Mouse (Mus musculus) adrenal gland, postnatal 0 days (tissue): ENCODE measurements around the gene Tdp1. TPM values are rescaled to one million over a fixed set of nuclear protein-coding genes. Genes with fewer than 3 reads are reported as not detected.

Experiments used
- microRNA-seq: library from miRNA; unstranded; fragments of <30 nt; microRNA quantifications from one replicate; pipeline ENCODE4, GENCODE M21; 2016; ENCODE audit warnings: borderline replicate concordance; ENCODE audit not compliant: insufficient number of aligned reads
- polyA plus RNA-seq: library from polyadenylated mRNA; unstranded; fragments of >200 nt; fragmentation: Nextera tagmentation; extraction: Ambion mirVana; gene quantifications from 2 replicates; pipeline ENCODE4 v1.2.1, GENCODE M21; 2015

The Tdp1 gene
- 13.5 and 17.0 TPM in 2 replicates for polyA plus RNA-seq

DNA sequence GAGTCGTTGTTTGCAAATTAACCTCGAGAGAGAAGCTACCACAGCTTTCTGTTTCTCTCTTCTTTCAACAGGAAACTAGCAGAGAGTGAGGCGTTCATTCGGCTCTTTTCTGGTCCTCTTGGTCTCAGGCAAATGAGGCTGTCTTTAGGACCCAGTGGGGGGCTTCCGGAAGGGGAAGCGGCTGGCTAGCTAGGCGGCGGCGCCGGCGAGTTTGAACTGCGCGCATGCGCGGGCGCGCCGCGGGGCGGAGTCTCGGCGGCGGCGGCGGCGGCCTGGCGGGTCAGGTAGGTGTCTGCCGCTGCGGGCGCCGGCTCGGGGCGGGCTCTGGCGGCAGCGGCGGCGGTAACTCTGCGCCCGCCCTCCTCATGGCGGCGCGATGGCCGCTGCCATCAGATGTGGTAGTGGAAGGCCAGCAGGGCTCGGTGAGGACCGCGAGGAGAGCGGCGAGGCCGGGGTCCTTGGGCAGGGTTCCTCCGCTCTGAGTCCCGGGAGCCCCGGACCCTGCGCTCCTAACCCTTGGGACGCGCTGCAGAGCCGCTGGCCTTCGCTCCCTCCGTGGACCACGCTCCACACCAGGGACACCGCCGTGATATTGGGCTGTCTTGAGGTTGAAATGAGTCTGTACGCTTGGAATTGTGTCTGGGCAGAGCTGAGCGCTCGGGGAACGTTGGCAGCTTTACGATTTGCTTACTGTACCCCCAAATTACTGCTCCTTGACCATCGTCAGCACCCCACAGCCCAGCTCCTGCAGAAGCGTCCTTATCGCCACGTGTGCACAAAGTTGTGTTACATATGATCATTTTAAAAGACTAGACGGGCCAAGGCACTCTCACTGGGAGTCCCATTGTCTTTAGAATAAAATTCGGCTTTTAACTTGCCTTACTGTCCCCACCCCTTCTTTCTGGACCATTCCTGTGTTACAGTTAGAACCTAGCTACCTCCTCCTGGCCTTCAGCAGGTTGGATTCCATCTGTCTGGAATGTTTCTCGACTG, at the start of gene Tdp1, which contains the start of gene Efcab11:
Gene Tdp1 (plus strand): TSS at position 249 of the 993 bp plus-strand sequence.
Gene Efcab11 (minus strand): TSS at position 171 of the 993 bp plus-strand sequence.

DNA sequence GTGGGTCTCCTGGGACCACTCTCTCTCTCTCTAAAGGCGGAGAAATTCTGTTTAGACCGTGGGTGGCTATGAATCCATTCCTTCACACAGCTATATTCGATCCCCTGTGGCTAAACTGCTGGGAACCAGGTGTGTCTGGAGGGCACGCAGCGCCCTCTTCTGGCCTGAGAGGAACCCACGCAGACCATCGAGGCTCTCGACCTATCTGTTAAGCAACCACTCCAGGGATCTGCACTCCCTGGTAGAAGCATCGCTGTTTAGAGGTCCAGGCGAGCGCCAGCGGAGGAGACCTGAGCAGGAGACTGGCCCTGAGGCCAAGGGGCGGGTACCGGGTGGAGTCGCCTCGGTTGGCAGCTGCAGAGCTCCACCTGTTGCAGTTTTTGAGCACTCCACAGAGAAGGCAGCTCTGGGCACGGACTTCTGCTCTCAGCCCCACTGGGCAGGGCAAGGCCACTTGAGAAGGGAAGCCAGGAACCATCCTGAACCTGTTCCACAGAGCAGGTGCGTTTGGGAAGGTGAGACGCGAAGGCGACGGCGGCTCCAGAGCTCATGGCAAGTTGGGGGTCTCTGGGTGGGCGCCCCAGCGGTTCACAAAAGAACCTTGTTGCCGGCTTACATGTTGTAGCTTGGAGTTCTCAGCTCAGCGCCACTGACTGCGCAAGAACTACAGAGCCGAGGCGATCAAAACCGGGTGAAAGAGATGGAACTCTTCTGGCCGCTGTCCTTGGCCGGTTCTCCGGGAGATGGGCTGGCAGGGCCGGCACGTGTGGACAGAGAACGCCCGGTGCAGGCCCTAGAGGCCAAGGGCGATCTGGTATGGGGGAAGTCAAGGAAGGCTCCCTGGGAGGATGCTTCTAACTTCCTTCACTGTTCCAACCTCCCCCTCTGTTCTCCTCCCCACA, 80.2 kb downstream of the Tdp1 start, which contains the start of gene Kcnk13:
Gene Kcnk13 (plus strand): TSS at position 199 of the 902 bp plus-strand sequence.

Small RNA genes within 50 kb of the gene (microRNA-seq; reads per million reads assigned to microRNA genes)
- not detected for gene Gm23291

Other genes with a start within 250 kb of the Tdp1 start
- gene Efcab11, start 78 bp upstream of the Tdp1 start, polyA plus RNA-seq, result 3.8 and 3.9 TPM in 2 replicates
- 0.28 and 1.3 TPM in 2 replicates for gene Kcnk13, start 80.0 kb downstream of the Tdp1 start, polyA plus RNA-seq
- 212 and 294 TPM in 2 replicates for gene Psmc1, start 225.6 kb downstream of the Tdp1 start, polyA plus RNA-seq